Mouse (Mus musculus) heart, postnatal 0 days (tissue): Measurements from ENCODE around the gene 1700012B07Rik.

Experiments
- CTCF ChIP-seq: IDR thresholded peaks from 2 replicates; pipeline ENCODE4 v1.5.1; 2016; ENCODE audit warnings: antibody characterized with exemption, control low read depth, low read depth
- EP300 ChIP-seq: IDR thresholded peaks from 2 replicates; pipeline ENCODE4 v1.6.1; 2016; ENCODE audit warnings: antibody characterized with exemption, low read depth

DNA sequence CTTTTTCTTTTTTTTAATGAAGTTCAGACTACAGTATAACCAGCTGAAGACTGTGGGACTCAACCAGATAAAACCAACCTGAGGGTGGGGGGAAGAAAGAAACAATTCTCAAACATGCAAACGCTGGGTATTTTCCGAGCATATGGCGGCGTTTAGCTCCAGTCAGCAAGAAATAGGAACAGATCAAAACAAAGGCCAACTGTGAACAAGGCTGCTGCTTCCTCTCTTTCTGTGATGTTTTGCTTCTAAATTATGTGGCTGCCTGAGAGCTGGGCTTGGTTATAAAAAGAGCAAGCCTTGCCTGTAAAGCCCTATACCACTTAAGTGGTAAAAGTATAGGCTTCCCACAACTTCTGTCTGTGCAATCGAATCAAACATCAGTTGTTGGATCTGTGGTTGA lies 42.5 kb downstream of the 1700012B07Rik start:
- TF ChIP-seq CTCF (no peak), EP300 (no peak)
